Mouse (Mus musculus) lung, adult 2 months (tissue): Measurements from ENCODE around the gene Scgb1a1.

Experiments used
- CTCF ChIP-seq: fragments of 200-500 bp; IDR thresholded peaks from 2 replicates; pipeline ENCODE4 v1.5.1; 2011; ENCODE audit warnings: mild to moderate bottlenecking, low read length, control low read depth; ENCODE audit not compliant: insufficient read depth
- POLR2A ChIP-seq: fragments of 200-500 bp; IDR thresholded peaks from 2 replicates; pipeline ENCODE4 v1.6.1; 2011; ENCODE audit warnings: low read depth, mild to moderate bottlenecking, control low read depth, low read length, borderline replicate concordance; ENCODE audit errors: extremely low read depth

DNA sequence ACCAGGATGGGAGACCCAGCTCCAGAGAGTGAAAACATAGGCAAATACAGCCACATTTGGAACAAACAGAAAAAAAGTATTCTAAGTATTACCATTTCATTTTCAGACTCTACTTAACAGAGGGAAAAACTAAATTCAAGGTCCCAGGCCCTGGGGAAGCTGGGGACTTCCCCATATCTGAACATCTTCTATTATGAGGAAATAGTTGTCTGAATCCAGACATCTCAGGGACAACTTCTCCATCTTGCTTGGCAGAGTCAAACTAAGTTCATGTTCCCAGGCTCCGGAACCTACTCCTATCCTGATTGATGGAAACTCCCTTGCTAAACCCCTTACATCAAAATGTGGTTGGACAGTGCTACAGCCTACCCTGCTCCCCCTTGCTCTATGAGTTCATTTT lies 34.6 kb upstream of the Scgb1a1 start:
- TF ChIP-seq CTCF (no peak), POLR2A (no peak)
